Comparison of ENCODE assay signal across 8 mouse cellular contexts in the genomic region with DNA sequence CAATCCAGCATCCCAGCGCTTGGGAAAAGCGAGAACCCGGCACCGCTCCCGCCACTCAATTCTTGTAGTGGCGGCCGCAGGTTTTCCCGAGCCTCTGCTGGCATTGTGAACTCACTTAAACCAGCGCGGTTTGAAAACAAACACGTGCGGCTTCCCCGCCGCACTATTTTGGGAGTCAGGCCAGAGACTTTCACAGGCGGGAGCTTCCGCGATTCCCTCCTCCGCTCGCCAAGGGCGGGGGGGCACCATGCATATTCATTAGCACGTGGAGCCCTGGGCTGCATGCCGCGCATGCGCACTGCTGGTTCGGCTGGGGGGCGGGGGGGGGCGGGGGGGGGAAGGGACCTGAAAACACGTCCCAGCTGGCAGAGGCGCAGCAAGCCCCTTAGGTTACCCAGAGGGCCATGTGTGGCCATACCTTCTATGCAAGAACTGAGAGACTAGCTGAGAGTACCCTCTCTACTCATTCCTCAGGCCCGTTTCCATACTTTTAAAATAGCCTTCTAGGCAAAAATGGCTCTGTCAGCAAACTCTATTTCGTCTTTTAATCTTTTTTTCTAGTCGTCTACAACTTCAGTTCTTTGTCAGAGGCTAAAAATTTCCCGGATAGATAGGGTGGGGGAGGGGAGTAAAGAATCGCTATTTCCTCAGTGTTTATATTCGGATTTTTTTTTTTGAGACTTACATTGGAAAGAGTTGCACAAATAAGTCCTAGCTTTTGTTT. TPM values are rescaled to one million over a fixed set of nuclear protein-coding genes. Genes with fewer than 3 reads are reported as not detected.
DNase-seq lines count a peak whose midpoint lies in the region; ATAC-seq and TF ChIP-seq lines count a peak whose summit lies in the region.

No protein-coding gene starts in this region.

- H3K4me1 ChIP-seq in forebrain, postnatal 0 days (ENCODE audit: insufficient read depth) = no peaks in the 10 kb centered on the region
- H3K4me1 ChIP-seq in midbrain, embryonic 11.5 days (ENCODE audit: control insufficient read depth, insufficient read depth, low read length) = peaks cover 15% of the 10 kb centered on the region

- DNase-seq in left cerebral cortex, postnatal 14 days (ENCODE audit: low spot score in 2 of 2) = peak; percentile 39 to 40
- no peak for DNase-seq in left cerebral cortex, postnatal 36 days (ENCODE audit: low spot score in 2 of 2)
- peak; percentile 96 for DNase-seq in cerebellum, adult 9-11 months
- DNase-seq in forebrain, postnatal 0 days = peak; percentile 86
- DNase-seq in midbrain, embryonic 11.5 days (ENCODE audit: low spot score, missing footprints) = peak; percentile 97
- DNase-seq in urinary bladder, adult 18-20 months (ENCODE audit: low spot score in 2 of 2) = no peak
- DNase-seq in frontal cortex, postnatal 14 days (ENCODE audit: low spot score in 2 of 2) = no peak
- DNase-seq in adrenal gland, adult 18-20 months (ENCODE audit: low spot score in 2 of 2) = no peak

- H3K27ac ChIP-seq in forebrain, postnatal 0 days (ENCODE audit: low read depth, low read length) = peak overlapping the region; percentile 36; the same call in 1 of the 2 replicates
- H3K27ac ChIP-seq in midbrain, embryonic 11.5 days (ENCODE audit: low read depth, low read length) = peak overlapping the region; percentile 63

- no peak overlapping the region for H3K9ac ChIP-seq in forebrain, postnatal 0 days
- H3K9ac ChIP-seq in midbrain, embryonic 11.5 days (ENCODE audit: low read length) = peak overlapping the region; percentile 64

- no peaks in the 10 kb centered on the region for H3K9me3 ChIP-seq in forebrain, postnatal 0 days (ENCODE audit: low read length)
- H3K9me3 ChIP-seq in midbrain, embryonic 11.5 days (ENCODE audit: control insufficient read depth, low read length) = no peaks in the 10 kb centered on the region

- peak overlapping the region; percentile 30 for H3K4me3 ChIP-seq in forebrain, postnatal 0 days (ENCODE audit: low read depth, low read length)
- peak overlapping the region; percentile 27 for H3K4me3 ChIP-seq in midbrain, embryonic 11.5 days (ENCODE audit: low read depth, low read length)

- peaks cover 63% of the 10 kb centered on the region for H3K27me3 ChIP-seq in forebrain, postnatal 0 days (ENCODE audit: insufficient read depth, low read length)
- H3K27me3 ChIP-seq in midbrain, embryonic 11.5 days (ENCODE audit: control insufficient read depth, insufficient read depth, low read length) = peaks cover 71% of the 10 kb centered on the region

- intact Hi-C loops in left cerebral cortex, postnatal 14 days (cut with DNase I) = loop anchor here (5.0 kb wide), 1 partner anchor 663 kb away; no protein-coding TSS in a partner anchor
- intact Hi-C loops in left cerebral cortex, postnatal 36 days (cut with DNase I) = loop anchor here (10.0 kb wide), 1 partner anchor 221 kb away; no protein-coding TSS in a partner anchor

- H3K4me2 ChIP-seq in forebrain, postnatal 0 days (ENCODE audit: low read depth) = peak overlapping the region; percentile 48
- peak overlapping the region; percentile 54 for H3K4me2 ChIP-seq in midbrain, embryonic 11.5 days

- 1% methylated on average over 34 of the region's 35 CpGs for WGBS in forebrain, postnatal 0 days
- WGBS in midbrain, embryonic 11.5 days = 1% methylated on average over 34 of the region's 35 CpGs

- TF ChIP-seq CTCF in forebrain, postnatal 0 days (IDR thresholded peaks at IDR 0.05; ENCODE audit: low read depth) = no peak

- peak; percentile 71 for ATAC-seq in forebrain, postnatal 0 days
- peak; percentile 80 for ATAC-seq in midbrain, embryonic 11.5 days (ENCODE audit: low FRiP score)

- no peaks in the 10 kb centered on the region for H3K36me3 ChIP-seq in forebrain, postnatal 0 days (ENCODE audit: insufficient read depth)
- H3K36me3 ChIP-seq in midbrain, embryonic 11.5 days (ENCODE audit: control insufficient read depth, insufficient read depth, low read length) = no peaks in the 10 kb centered on the region

RNA-seq across cellular contexts. Expression of gene Zic4, which starts 6.4 kb away (rescaled TPM):
- total RNA-seq in left cerebral cortex, postnatal 14 days (2021) = 1 to 10 TPM; 4.1 to 5.2 TPM
- 1 to 10 TPM; 2.8 to 4.7 TPM for total RNA-seq in left cerebral cortex, postnatal 36 days (2021)
- 44.3 and 99.2 TPM in 2 replicates for total RNA-seq in forebrain, postnatal 0 days (2014; rRNA removed)
- polyA plus RNA-seq in forebrain, postnatal 0 days (2015; fragmentation: Nextera tagmentation; extraction: Ambion mirVana) = 24.7 and 48.1 TPM in 2 replicates
- polyA plus RNA-seq in midbrain, embryonic 11.5 days (2014; fragmentation: Nextera tagmentation; extraction: Ambion mirVana) = 41.7 and 42.5 TPM in 2 replicates
- not detected for total RNA-seq in adrenal gland, adult 18-20 months (2021)

RNA-seq across cellular contexts. Expression of gene Zic1, which starts 9.8 kb away (rescaled TPM):
- total RNA-seq in left cerebral cortex, postnatal 14 days (2021) = 10 to 100 TPM; 12.4 to 13.8 TPM
- 10 to 100 TPM in 1 of 2 experiments, 1 to 10 TPM in 1; 7.2 to 15.3 TPM for total RNA-seq in left cerebral cortex, postnatal 36 days (2021)
- 65.4 and 127 TPM in 2 replicates for total RNA-seq in forebrain, postnatal 0 days (2014; rRNA removed)
- polyA plus RNA-seq in forebrain, postnatal 0 days (2015; fragmentation: Nextera tagmentation; extraction: Ambion mirVana) = 4.4 and 8.9 TPM in 2 replicates
- polyA plus RNA-seq in midbrain, embryonic 11.5 days (2014; fragmentation: Nextera tagmentation; extraction: Ambion mirVana) = 13.7 and 14.8 TPM in 2 replicates
- not detected for total RNA-seq in adrenal gland, adult 18-20 months (2021)

Comparison
In these comparisons a context has a peak if more than half of its experiments do, and no peak if none do; other contexts are left out.
1. DNase-seq: peak in left cerebral cortex, postnatal 14 days (2 of 2), cerebellum, adult 9-11 months (single experiment), forebrain, postnatal 0 days (single experiment) and midbrain, embryonic 11.5 days (single experiment); none in left cerebral cortex, postnatal 36 days (0 of 2), urinary bladder, adult 18-20 months (0 of 2), frontal cortex, postnatal 14 days (0 of 2) and adrenal gland, adult 18-20 months (0 of 2).
2. RNA of gene Zic1, which starts 9.8 kb away (total RNA-seq): 65.4 to 127 TPM in forebrain, postnatal 0 days, 7.2 to 15.3 TPM in left cerebral cortex, postnatal 36 days and 12.4 to 13.8 TPM in left cerebral cortex, postnatal 14 days; not detected in adrenal gland, adult 18-20 months; every median in the first group is over 4 times any median in the second.